Mouse (Mus musculus): ENCODE data around the gene Ranbp10. TPM values are rescaled to one million over a fixed set of nuclear protein-coding genes. Genes with fewer than 3 reads are reported as not detected.
A peak's percentile ranks its signal among the peaks of the same experiment; 100 is the strongest.
"Not testable (repeated sequence)": the region's sequence is repeated elsewhere in the genome, so short reads cannot be mapped to it uniquely, and the experiment has no call there.

Gene Ranbp10
- total RNA-seq, 2 experiments from 2014 or later = 18.1 to 18.6 TPM

- peak; percentile 74 to 88 for DNase-seq
These were observed 8.2 kb upstream of the Ranbp10 start for GRCm38 (mm10) chr8:105835318-105835717.

GRCm38 (mm10) chr8:105833740-105834139, 6.6 kb upstream of the Ranbp10 start:
- DNase-seq = not testable (repeated sequence)

GRCm38 (mm10) chr8:105826379-105826778, 771 bp downstream of the Ranbp10 start:
- DNase-seq = no peak

- peak in 1 of 2 experiments; percentile 24 for DNase-seq
These were observed 1.6 kb downstream of the Ranbp10 start for GRCm38 (mm10) chr8:105825506-105825905.

- DNase-seq = peak; percentile 51 to 68
These were observed 6.2 kb downstream of the Ranbp10 start for GRCm38 (mm10) chr8:105820925-105821324.

- no peak for DNase-seq
These were observed 7.5 kb downstream of the Ranbp10 start for GRCm38 (mm10) chr8:105819659-105820058.

GRCm38 (mm10) chr8:105813241-105813640, 13.9 kb downstream of the Ranbp10 start:
- DNase-seq = no peak

GRCm38 (mm10) chr8:105812511-105812910, 14.6 kb downstream of the Ranbp10 start:
- no peak for DNase-seq

- no peak for DNase-seq
These were observed 15.6 kb downstream of the Ranbp10 start for GRCm38 (mm10) chr8:105811543-105811942.

GRCm38 (mm10) chr8:105811061-105811460, 16.1 kb downstream of the Ranbp10 start:
- no peak for DNase-seq

- no peak for DNase-seq
These were observed 16.8 kb downstream of the Ranbp10 start for GRCm38 (mm10) chr8:105810245-105810786.

GRCm38 (mm10) chr8:105808480-105808879, 18.7 kb downstream of the Ranbp10 start:
- DNase-seq = peak; percentile 41 to 43

- DNase-seq = peak in 1 of 2 experiments; percentile 35
These were observed 19.4 kb downstream of the Ranbp10 start for GRCm38 (mm10) chr8:105807766-105808165.

- DNase-seq = no peak
These were observed 21.2 kb downstream of the Ranbp10 start for GRCm38 (mm10) chr8:105805964-105806363.

GRCm38 (mm10) chr8:105805346-105805745, 21.8 kb downstream of the Ranbp10 start:
- no peak for DNase-seq

- DNase-seq = no peak
These were observed 22.4 kb downstream of the Ranbp10 start for GRCm38 (mm10) chr8:105804797-105805196.

- no peak for DNase-seq
These were observed 25.8 kb downstream of the Ranbp10 start for GRCm38 (mm10) chr8:105801153-105801904.

- DNase-seq = peak; percentile 89 to 90
These were observed 27.9 kb downstream of the Ranbp10 start for GRCm38 (mm10) chr8:105799091-105799812.

GRCm38 (mm10) chr8:105798408-105798807, 28.7 kb downstream of the Ranbp10 start:
- DNase-seq = no peak

- DNase-seq = no peak
These were observed 31.4 kb downstream of the Ranbp10 start for GRCm38 (mm10) chr8:105795785-105796184.

GRCm38 (mm10) chr8:105794009-105794598, 33.0 kb downstream of the Ranbp10 start:
- DNase-seq = no peak

GRCm38 (mm10) chr8:105793331-105793730, 33.8 kb downstream of the Ranbp10 start:
- no peak for DNase-seq

GRCm38 (mm10) chr8:105789626-105790025, 37.5 kb downstream of the Ranbp10 start:
- DNase-seq = no peak
